Mouse (Mus musculus) liver, adult 2 months (tissue): ENCODE data around the gene Uspl1. TPM values are rescaled to one million over a fixed set of nuclear protein-coding genes. Genes with fewer than 3 reads are reported as not detected.
A peak's percentile ranks its signal among the peaks of the same experiment; 100 is the strongest.

Experiments used
- DNase-seq: peaks from one replicate; pipeline ENCODE4 v3.0.0-alpha.2; 2011; ENCODE audit warnings: low read depth, low spot score; ENCODE audit errors: extremely low read depth
- H3K27ac ChIP-seq: fragments of 200-500 bp; replicated peaks from 2 replicates; pipeline ENCODE4 v1.5.1; 2012; ENCODE audit warnings: low read depth, mild to moderate bottlenecking, control low read depth, inconsistent platforms, low read length; ENCODE audit not compliant: insufficient read depth
- H3K27me3 ChIP-seq: fragments of 200-500 bp; 2 replicates; pipeline ENCODE4 v1.6.1; 2012; ENCODE audit warnings: mild to moderate bottlenecking, moderate library complexity, low read length, inconsistent platforms; ENCODE audit not compliant: control insufficient read depth, insufficient read depth
- H3K36me3 ChIP-seq: fragments of 200-500 bp; 2 replicates; pipeline ENCODE4 v1.6.1; 2012; ENCODE audit warnings: low read length, inconsistent platforms; ENCODE audit not compliant: control insufficient read depth, insufficient read depth
- H3K4me1 ChIP-seq: fragments of 200-500 bp; 2 replicates; pipeline ENCODE4 v1.6.1; 2011; ENCODE audit warnings: low read length; ENCODE audit not compliant: control insufficient read depth, insufficient read depth
- H3K4me3 ChIP-seq: fragments of 200-500 bp; 2 replicates; pipeline ENCODE4 v1.5.1; 2011; ENCODE audit warnings: low read depth, mild to moderate bottlenecking, control low read depth, low read length, moderate library complexity; ENCODE audit not compliant: insufficient read depth
- H3K79me2 ChIP-seq: fragments of 200-500 bp; 2 replicates; pipeline ENCODE4 v1.6.1; 2012; ENCODE audit warnings: inconsistent platforms, mild to moderate bottlenecking, low read length, moderate library complexity; ENCODE audit not compliant: control insufficient read depth, insufficient read depth
- H3K9ac ChIP-seq: fragments of 200-500 bp; 2 replicates; pipeline ENCODE4 v1.6.1; 2012; ENCODE audit warnings: low read depth, mild to moderate bottlenecking, control low read depth, inconsistent platforms, low read length
- CTCF ChIP-seq: fragments of 200-500 bp; IDR thresholded peaks from 2 replicates; pipeline ENCODE4 v1.5.1; 2011; ENCODE audit warnings: low read depth, low read length, control low read depth
- POLR2A ChIP-seq: fragments of 200-500 bp; IDR thresholded peaks from 2 replicates; pipeline ENCODE4 v1.6.1; 2011; ENCODE audit warnings: low read length, control low read depth; ENCODE audit not compliant: insufficient read depth; ENCODE audit errors: extremely low read depth
- WGBS: fragments of 180-500 bp; shearing (Covaris S2); methylation state at CpG from one replicate; pipeline ENCODE4 v1.1.7; 2018; 5-methylcytosine and 5-hydroxymethylcytosine counted together
- polyA plus RNA-seq: library from polyadenylated mRNA; depleted of rRNA; stranded (reverse); fragments of >200 nt; gene quantifications from 2 replicates; pipeline ENCODE4 v1.2.3, GENCODE M21; 2012
- total RNA-seq: library from RNA; depleted of rRNA; stranded (reverse); fragments of >200 nt; gene quantifications from 2 replicates; pipeline ENCODE4 v1.2.3, GENCODE M21; 2014

Uspl1 gene
- total and polyA plus RNA-seq, 2 experiments: 6.2 to 17.1 TPM

DNA sequence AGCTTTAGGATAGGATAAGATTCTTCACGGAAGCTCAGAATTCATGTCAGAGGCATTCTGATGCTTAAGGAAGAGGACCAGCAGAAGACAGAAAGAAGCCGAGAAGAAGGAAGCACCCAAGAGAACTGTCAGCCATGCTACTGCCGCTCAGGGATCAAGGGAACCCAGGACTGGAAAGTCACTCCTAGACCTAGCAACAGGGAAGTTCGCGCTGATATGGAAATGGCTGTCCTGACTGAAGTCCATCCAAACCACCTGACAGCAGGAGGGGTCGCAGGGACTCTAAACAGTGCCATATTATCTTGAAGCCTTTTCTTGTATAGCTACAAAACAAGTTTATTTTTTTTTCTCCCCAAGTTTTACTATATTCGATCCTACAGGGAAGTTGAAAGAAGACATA, 9.6 kb upstream of the Uspl1 start:
- no peaks in the 10 kb centered on the region for H3K79me2 ChIP-seq
- DNase-seq: no peak
- H3K9ac ChIP-seq: no peak overlapping the region
- H3K36me3 ChIP-seq: no peaks in the 10 kb centered on the region
- H3K27ac ChIP-seq: no peak overlapping the region
- WGBS: 79% methylated on average over 7 of the region's 7 CpGs
- no peaks in the 10 kb centered on the region for H3K4me1 ChIP-seq
- no peaks in the 10 kb centered on the region for H3K27me3 ChIP-seq
- no peak overlapping the region for H3K4me3 ChIP-seq
- TF ChIP-seq CTCF: no peak
- no peak for TF ChIP-seq POLR2A

DNA sequence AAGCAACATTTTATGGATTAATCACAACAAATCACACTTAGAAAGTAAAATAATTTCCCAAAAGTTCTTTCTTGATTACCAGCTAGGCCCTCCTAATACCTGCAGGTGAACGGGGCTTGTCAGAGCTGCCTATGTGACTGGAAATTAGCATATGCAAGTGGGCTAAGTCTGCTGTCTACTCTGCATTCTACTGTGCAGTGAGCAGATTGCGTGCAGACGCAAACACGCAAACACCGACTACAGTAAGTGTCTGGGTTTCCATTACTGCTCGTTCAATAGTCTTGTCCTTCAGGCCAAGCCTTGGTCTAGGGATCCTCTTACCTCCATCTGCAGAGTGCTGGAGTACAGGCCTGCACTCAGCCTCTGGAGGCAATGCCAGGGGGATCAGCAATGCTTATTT, 8.4 kb upstream of the Uspl1 start:
- Histone ChIP-seq H3K9ac (no peak overlapping the region), H3K4me1 (no peaks in the 10 kb centered on the region), H3K27me3 (no peaks in the 10 kb centered on the region), H3K4me3 (no peak overlapping the region), H3K79me2 (peaks cover 3% of the 10 kb centered on the region; the same call in 1 of the 2 replicates), H3K36me3 (no peaks in the 10 kb centered on the region), H3K27ac (no peak overlapping the region)
- no peak for DNase-seq
- TF ChIP-seq POLR2A: no peak
- TF ChIP-seq CTCF: no peak
- 96% methylated on average over 6 of the region's 6 CpGs for WGBS

DNA sequence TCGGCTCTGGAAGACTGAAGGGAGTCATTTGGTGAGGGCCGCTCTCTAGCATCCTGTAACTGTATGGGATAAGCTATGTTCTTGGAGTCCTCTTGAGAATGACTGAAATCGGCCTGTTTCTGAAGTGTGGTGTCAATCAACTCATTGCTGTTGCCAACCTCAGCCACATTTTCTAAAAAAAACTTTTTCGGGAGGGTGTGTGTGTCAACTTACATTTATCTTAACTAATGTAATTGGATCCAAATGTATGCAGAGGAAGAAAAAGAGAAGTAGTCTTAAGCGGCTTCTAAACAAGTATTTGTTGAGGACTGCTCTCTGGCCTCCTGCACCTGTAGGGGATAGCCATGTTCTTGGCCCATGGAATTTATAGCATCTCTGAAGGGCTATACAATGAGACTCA, 6.1 kb upstream of the Uspl1 start:
- H3K9ac ChIP-seq: no peak overlapping the region
- no peaks in the 10 kb centered on the region for H3K36me3 ChIP-seq
- no peak for DNase-seq
- H3K4me3 ChIP-seq: no peak overlapping the region
- peaks cover 3% of the 10 kb centered on the region; the same call in 1 of the 2 replicates for H3K79me2 ChIP-seq
- no peaks in the 10 kb centered on the region for H3K27me3 ChIP-seq
- 94% methylated on average over 5 of the region's 5 CpGs for WGBS
- H3K4me1 ChIP-seq: no peaks in the 10 kb centered on the region
- no peak overlapping the region for H3K27ac ChIP-seq
- TF ChIP-seq CTCF (no peak), POLR2A (no peak)

DNA sequence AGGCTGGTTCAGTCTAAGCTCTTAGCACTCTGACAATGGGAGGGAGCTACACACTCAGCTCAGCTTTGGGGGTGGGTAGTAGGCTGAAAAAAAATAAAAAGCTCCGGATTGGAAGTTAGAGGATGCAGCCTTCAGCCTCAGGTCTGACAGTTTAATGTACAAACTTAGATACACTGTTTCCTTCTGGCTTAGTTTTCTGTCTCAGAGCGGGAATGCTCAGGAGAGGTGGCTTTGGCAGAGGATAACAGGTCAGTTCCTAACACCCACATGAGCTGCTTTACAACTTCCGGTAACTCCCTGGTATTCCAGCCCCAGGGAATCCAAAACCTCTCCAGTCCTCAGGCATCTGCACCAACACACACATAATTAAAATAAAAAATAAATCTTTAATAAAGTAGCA, 4.3 kb upstream of the Uspl1 start:
- Histone ChIP-seq H3K4me3 (no peak overlapping the region), H3K27me3 (no peaks in the 10 kb centered on the region), H3K4me1 (no peaks in the 10 kb centered on the region), H3K27ac (no peak overlapping the region), H3K79me2 (peaks cover 3% of the 10 kb centered on the region; the same call in 1 of the 2 replicates), H3K36me3 (no peaks in the 10 kb centered on the region), H3K9ac (no peak overlapping the region)
- no peak for TF ChIP-seq CTCF
- no peak for TF ChIP-seq POLR2A
- WGBS: 92% methylated on average over 3 of the region's 3 CpGs
- no peak for DNase-seq

- Histone ChIP-seq H3K9ac (no peak overlapping the region), H3K36me3 (no peaks in the 10 kb centered on the region), H3K27ac (no peak overlapping the region), H3K4me3 (no peak overlapping the region), H3K4me1 (no peaks in the 10 kb centered on the region), H3K79me2 (peaks cover 3% of the 10 kb centered on the region; the same call in 1 of the 2 replicates), H3K27me3 (no peaks in the 10 kb centered on the region)
- no peak for TF ChIP-seq POLR2A
- TF ChIP-seq CTCF: no peak
- DNase-seq: no peak
- 91% methylated on average over 5 of the region's 5 CpGs for WGBS
These were observed 1.8 kb upstream of the Uspl1 start for GRCm38 (mm10) chr5:149182186-149182870.

- H3K27me3 ChIP-seq: no peaks in the 10 kb centered on the region
- H3K27ac ChIP-seq: no peak overlapping the region
- H3K4me1 ChIP-seq: no peaks in the 10 kb centered on the region
- peaks cover 2% of the 10 kb centered on the region; the same call in 1 of the 2 replicates for H3K36me3 ChIP-seq
- peak; percentile 34 for DNase-seq
- WGBS: 24% methylated on average over 1 of the region's 1 CpGs
- peaks cover 3% of the 10 kb centered on the region; the same call in 1 of the 2 replicates for H3K79me2 ChIP-seq
- no peak overlapping the region; the same call in 1 of the 2 replicates for H3K4me3 ChIP-seq
- TF ChIP-seq POLR2A: no peak
- no peak for TF ChIP-seq CTCF
- H3K9ac ChIP-seq: no peak overlapping the region
These were observed 1.0 kb upstream of the Uspl1 start for GRCm38 (mm10) chr5:149183122-149183521.
